Mouse (Mus musculus) thymus, adult 2 months (tissue): ENCODE measurements around the gene H2al2a. TPM values are rescaled to one million over a fixed set of nuclear protein-coding genes. Genes with fewer than 3 reads are reported as not detected.
"Not testable (repeated sequence)": the region's sequence is repeated elsewhere in the genome, so short reads cannot be mapped to it uniquely, and the experiment has no call there.

ENCODE experiments used
- DNase-seq: peaks from one replicate; pipeline ENCODE4 v3.0.0; 2021
- H3K27ac ChIP-seq: fragments of 200-500 bp; 2 replicates; pipeline ENCODE4 v1.5.1; 2012; ENCODE audit warnings: low read length, control low read depth; ENCODE audit not compliant: control insufficient read depth, insufficient read depth
- H3K27me3 ChIP-seq: fragments of 200-500 bp; 2 replicates; pipeline ENCODE4 v1.6.1; 2012; ENCODE audit warnings: mild to moderate bottlenecking, low read length, moderate library complexity, mixed read lengths; ENCODE audit not compliant: control insufficient read depth, insufficient read depth
- H3K36me3 ChIP-seq: fragments of 200-500 bp; 2 replicates; pipeline ENCODE4 v1.6.1; 2012; ENCODE audit warnings: mild to moderate bottlenecking, low read length, moderate library complexity; ENCODE audit not compliant: control insufficient read depth, insufficient read depth
- H3K4me1 ChIP-seq: fragments of 200-500 bp; replicated peaks from 2 replicates; pipeline ENCODE4 v1.6.1; 2012; ENCODE audit warnings: low read length; ENCODE audit not compliant: control insufficient read depth, insufficient read depth
- H3K4me3 ChIP-seq: fragments of 200-500 bp; 2 replicates; pipeline ENCODE4 v1.5.1; 2012; ENCODE audit warnings: mild to moderate bottlenecking, low read length, control low read depth, moderate library complexity; ENCODE audit not compliant: control insufficient read depth, insufficient read depth
- CTCF ChIP-seq: fragments of 200-500 bp; IDR thresholded peaks from 2 replicates; pipeline ENCODE4 v1.5.1; 2012; ENCODE audit warnings: mild to moderate bottlenecking, control low read depth, low read length, moderate library complexity, borderline replicate concordance; ENCODE audit not compliant: control insufficient read depth, poor library complexity, insufficient read depth; ENCODE audit errors: extremely low read depth
- POLR2A ChIP-seq: fragments of 200-500 bp; IDR thresholded peaks from 2 replicates; pipeline ENCODE4 v1.6.1; 2012; ENCODE audit warnings: mild to moderate bottlenecking, low read length, control low read depth, moderate library complexity; ENCODE audit not compliant: control insufficient read depth, poor library complexity, insufficient read depth; ENCODE audit errors: extremely low read depth
- WGBS: fragments of 180-500 bp; shearing (Covaris S2); methylation state at CpG from one replicate; pipeline ENCODE4 v1.1.7; 2018; 5-methylcytosine and 5-hydroxymethylcytosine counted together
- polyA plus RNA-seq: library from polyadenylated mRNA; depleted of rRNA; stranded (reverse); fragments of >200 nt; gene quantifications from 2 replicates; pipeline ENCODE4 v1.2.3, GENCODE M21; 2012

Gene H2al2a
- polyA plus RNA-seq, 1 experiment = not detected

- Histone ChIP-seq H3K4me3 (no peak overlapping the region), H3K27me3 (no peaks in the 10 kb centered on the region), H3K27ac (no peak overlapping the region), H3K36me3 (no peaks in the 10 kb centered on the region), H3K4me1 (no peaks in the 10 kb centered on the region)
- 90% methylated on average over 4 of the region's 4 CpGs for WGBS
- DNase-seq = no peak
- TF ChIP-seq CTCF = no peak
- TF ChIP-seq POLR2A = no peak
These were observed 7.5 kb upstream of the H2al2a start for GRCm38 (mm10) chr2:18004286-18004685.

- Histone ChIP-seq H3K27ac (no peak overlapping the region), H3K27me3 (no peaks in the 10 kb centered on the region), H3K36me3 (no peaks in the 10 kb centered on the region), H3K4me3 (no peak overlapping the region), H3K4me1 (no peaks in the 10 kb centered on the region)
- no peak for DNase-seq
- TF ChIP-seq POLR2A (no peak), CTCF (no peak)
- 96% methylated on average over 3 of the region's 3 CpGs for WGBS
These were observed 5.5 kb upstream of the H2al2a start for GRCm38 (mm10) chr2:18002306-18002705.

GRCm38 (mm10) chr2:17989562-17989961 lies 7.2 kb downstream of the H2al2a start:
- no peak overlapping the region for H3K27ac ChIP-seq
- no peak for TF ChIP-seq CTCF
- TF ChIP-seq POLR2A = no peak
- no peak overlapping the region for H3K4me3 ChIP-seq
- no peaks in the 10 kb centered on the region for H3K27me3 ChIP-seq
- DNase-seq = no peak
- H3K36me3 ChIP-seq = no peaks in the 10 kb centered on the region
- H3K4me1 ChIP-seq = no peaks in the 10 kb centered on the region

GRCm38 (mm10) chr2:17989115-17989514 lies 7.6 kb downstream of the H2al2a start:
- no peak for DNase-seq
- TF ChIP-seq POLR2A (no peak), CTCF (no peak)
- no peaks in the 10 kb centered on the region for H3K27me3 ChIP-seq
- no peak overlapping the region for H3K4me3 ChIP-seq
- 94% methylated on average over 3 of the region's 3 CpGs for WGBS
- H3K36me3 ChIP-seq = no peaks in the 10 kb centered on the region
- no peaks in the 10 kb centered on the region for H3K4me1 ChIP-seq
- H3K27ac ChIP-seq = no peak overlapping the region

GRCm38 (mm10) chr2:17986694-17987093 lies 10.1 kb downstream of the H2al2a start:
- no peaks in the 10 kb centered on the region for H3K36me3 ChIP-seq
- no peak for DNase-seq
- 92% methylated on average over 3 of the region's 3 CpGs for WGBS
- H3K4me1 ChIP-seq = no peaks in the 10 kb centered on the region
- H3K27me3 ChIP-seq = no peaks in the 10 kb centered on the region
- no peak overlapping the region for H3K27ac ChIP-seq
- H3K4me3 ChIP-seq = no peak overlapping the region
- TF ChIP-seq POLR2A (no peak), CTCF (no peak)

- no peak for TF ChIP-seq POLR2A
- no peak for TF ChIP-seq CTCF
- Histone ChIP-seq H3K27me3 (no peaks in the 10 kb centered on the region), H3K4me1 (no peaks in the 10 kb centered on the region), H3K36me3 (no peaks in the 10 kb centered on the region), H3K4me3 (no peak overlapping the region), H3K27ac (no peak overlapping the region)
- WGBS = 97% methylated on average over 3 of the region's 3 CpGs
- DNase-seq = no peak
These were observed 12.0 kb downstream of the H2al2a start for GRCm38 (mm10) chr2:17984774-17985173.

GRCm38 (mm10) chr2:17982747-17983146 lies 14.0 kb downstream of the H2al2a start:
- no peak for DNase-seq
- 93% methylated on average over 1 of the region's 1 CpGs for WGBS
- Histone ChIP-seq H3K36me3 (no peaks in the 10 kb centered on the region), H3K27me3 (no peaks in the 10 kb centered on the region), H3K27ac (no peak overlapping the region), H3K4me3 (no peak overlapping the region), H3K4me1 (no peaks in the 10 kb centered on the region)
- TF ChIP-seq CTCF (no peak), POLR2A (no peak)

- whole genome bisulfite sequencing = 96% methylated on average over 6 of the region's 6 CpGs
- TF ChIP-seq POLR2A = no peak
- no peak for TF ChIP-seq CTCF
- no peak for DNase-seq
These were observed 18.1 kb downstream of the H2al2a start for GRCm38 (mm10) chr2:17978706-17979105.

GRCm38 (mm10) chr2:17978251-17978650 lies 18.5 kb downstream of the H2al2a start:
- not testable (repeated sequence) for DNase-seq, H3K4me1 ChIP-seq, H3K4me3 ChIP-seq, H3K27ac ChIP-seq, H3K36me3 ChIP-seq, H3K27me3 ChIP-seq
- 96% methylated on average over 7 of the region's 7 CpGs for WGBS

More at GRCm38 (mm10) chr2:17978706-17979105, 18.1 kb downstream of the H2al2a start:
- Histone ChIP-seq H3K4me3 (no peak overlapping the region), H3K27ac (no peak overlapping the region), H3K27me3 (no peaks in the 10 kb centered on the region), H3K36me3 (no peaks in the 10 kb centered on the region), H3K4me1 (no peaks in the 10 kb centered on the region)

GRCm38 (mm10) chr2:17977645-17978044 lies 19.1 kb downstream of the H2al2a start:
- H3K27me3 ChIP-seq, H3K27ac ChIP-seq, H3K4me3 ChIP-seq, H3K4me1 ChIP-seq, H3K36me3 ChIP-seq, DNase-seq: not testable (repeated sequence)
